Mouse (Mus musculus): Measurements from ENCODE around the gene Gm13084.
"Not testable (repeated sequence)": the region's sequence is repeated elsewhere in the genome, so short reads cannot be mapped to it uniquely, and the experiment has no call there.

Gm13084 gene

DNA sequence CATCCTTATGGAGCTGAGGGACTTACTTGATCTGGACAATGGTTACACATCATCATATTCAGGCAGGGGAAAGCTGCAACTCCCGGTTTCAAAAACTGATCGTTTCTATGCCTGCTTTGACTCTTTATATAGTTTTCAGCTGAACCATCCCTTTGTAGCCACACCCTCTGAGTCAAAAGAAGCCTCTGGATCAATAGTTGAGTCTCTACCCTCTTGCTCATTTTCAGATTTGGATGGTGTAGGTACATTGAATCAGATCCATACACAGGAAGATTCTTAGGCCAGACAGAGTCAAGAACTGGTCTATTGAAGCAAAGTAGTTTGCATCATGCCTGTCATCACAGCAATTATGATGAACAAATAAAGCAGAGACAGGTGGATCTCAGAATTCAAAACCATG, at the start of gene Gm13084:
Gene Gm13084, minus strand, starts transcription at position 101 of the 400 bp plus-strand sequence.
- DNase-seq (ENCODE audit: low spot score) = no peak

DNA sequence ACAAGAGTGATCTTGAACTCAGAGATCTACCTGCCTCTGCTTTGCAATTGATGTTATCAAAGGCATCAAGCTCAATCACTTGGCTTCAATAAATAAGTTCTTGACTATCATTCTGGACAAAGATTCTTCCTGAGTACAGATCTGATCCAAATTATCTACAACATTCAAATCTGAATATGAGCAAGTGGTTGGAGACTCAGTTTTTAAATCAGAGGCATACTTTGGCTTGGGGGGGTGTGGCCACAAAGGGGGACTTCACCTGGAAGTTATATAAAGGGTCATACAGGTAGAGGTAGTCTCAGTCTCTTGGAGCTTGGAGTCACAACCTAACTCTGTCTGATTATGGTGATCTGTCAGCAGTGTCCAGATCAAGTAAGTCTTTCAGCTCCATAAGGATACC, 30.3 kb upstream of the Gm13084 start, which contains the start of gene Gm13103:
Gene Gm13103, plus strand, starts transcription at position 301 of the 400 bp plus-strand sequence.
- not testable (repeated sequence) for DNase-seq (ENCODE audit: low spot score)

DNA sequence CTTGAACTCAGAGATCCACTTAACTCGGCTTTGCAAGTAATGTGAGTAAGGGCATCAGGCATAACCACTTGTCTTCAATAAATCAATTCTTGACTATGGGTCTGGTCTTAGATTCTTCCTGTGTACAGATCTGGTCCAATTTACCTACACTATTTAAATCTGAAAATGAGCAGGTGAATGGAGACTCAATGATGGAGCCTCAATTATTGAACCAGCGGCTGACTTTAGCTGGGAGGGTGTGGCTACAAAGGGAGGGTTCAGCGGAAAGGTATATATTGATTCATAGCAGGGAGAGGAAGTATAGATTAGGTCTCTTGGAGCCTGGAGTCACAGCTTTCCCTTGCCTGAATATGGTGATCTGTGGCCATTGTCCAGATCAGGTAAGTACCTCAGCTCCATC, 26.8 kb downstream of the Gm13084 start, which contains the start of gene Gm13023:
Gene Gm13023, plus strand, starts transcription at position 301 of the 400 bp plus-strand sequence.
- DNase-seq (ENCODE audit: low spot score) = not testable (repeated sequence)
